Mouse (Mus musculus): ENCODE data around the gene Ints5.
A peak's percentile ranks its signal among the peaks of the same experiment; 100 is the strongest.

Ints5 gene

DNA sequence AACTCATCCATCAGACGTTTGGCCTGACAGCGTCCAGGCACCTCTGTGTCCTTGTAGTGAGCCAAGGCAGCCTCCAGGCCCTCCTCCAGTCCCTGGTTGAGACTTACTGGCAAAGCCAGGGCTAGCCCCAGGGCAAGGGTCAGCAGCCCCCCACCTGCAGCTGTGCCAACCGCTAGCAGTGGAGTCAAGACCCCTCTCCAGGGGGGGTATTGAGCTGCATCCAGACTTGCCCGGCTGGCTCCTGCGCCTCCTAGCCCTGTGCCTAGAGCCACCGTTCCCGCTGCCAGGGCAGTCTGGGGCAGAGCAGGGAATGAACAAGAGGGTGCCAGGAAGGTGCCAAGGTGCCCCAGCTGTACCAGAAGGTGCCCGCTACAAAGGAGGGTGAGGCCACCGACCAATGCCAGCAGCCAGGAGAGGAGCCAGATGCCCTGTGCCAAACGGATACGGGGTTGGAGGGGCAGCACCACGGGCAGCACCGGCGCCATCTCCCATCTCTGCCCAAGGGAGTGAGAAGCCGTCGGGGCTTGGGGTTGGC is 36.0 kb downstream of the Ints5 start:
- DNase-seq (ENCODE audit: low read depth, low spot score) = no peak

DNA sequence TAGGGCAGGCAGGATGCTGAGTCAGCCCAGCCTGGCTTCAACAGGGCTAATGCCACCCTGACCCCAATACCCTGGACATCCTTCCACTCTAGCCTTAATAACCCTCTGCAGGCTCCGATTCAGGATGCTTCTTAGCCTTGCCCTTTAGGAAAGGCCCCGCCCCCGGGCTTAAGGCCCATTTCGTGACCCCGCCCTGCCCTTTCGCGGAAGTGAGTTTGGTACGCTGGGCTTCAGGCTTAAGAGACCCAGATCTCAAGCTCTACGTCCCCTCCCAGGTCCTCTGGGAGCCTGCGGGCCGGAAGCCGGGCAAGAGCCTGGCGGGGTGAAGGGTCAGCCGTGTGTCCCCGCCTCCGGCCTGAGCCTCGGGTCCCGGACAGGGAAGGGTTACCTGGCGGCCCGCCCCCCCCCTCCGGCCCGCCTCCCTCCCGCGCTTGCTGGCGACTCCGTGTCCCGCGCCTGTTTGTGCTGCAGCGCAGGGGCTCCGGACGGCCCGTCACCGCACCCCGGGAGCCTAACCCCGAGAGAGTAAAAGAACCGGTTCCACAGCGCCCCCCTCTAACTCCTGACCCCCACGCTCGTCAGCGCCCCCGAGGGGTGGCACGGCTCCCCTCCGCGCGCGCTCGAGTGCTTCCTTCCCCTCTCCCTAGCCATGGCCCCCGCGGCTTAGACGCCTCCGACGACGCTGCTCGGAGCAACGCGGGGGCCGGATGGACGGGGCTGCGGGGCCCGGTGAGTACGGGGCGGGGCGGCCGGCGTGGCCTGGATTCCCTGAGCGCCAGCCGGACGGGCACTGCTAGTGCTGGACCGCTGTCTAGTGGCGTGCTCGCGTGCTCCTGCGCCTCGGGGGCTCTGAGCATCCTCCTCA is 36.7 kb downstream of the Ints5 start, which contains the start of the genes Rom1 and Eml3:
TSS of gene Rom1 (minus strand) at position 133 of the 865 bp plus-strand sequence.
TSS of gene Eml3 (plus strand) at position 329 of the 865 bp plus-strand sequence.
- DNase-seq (ENCODE audit: low read depth, low spot score) = no peak

DNA sequence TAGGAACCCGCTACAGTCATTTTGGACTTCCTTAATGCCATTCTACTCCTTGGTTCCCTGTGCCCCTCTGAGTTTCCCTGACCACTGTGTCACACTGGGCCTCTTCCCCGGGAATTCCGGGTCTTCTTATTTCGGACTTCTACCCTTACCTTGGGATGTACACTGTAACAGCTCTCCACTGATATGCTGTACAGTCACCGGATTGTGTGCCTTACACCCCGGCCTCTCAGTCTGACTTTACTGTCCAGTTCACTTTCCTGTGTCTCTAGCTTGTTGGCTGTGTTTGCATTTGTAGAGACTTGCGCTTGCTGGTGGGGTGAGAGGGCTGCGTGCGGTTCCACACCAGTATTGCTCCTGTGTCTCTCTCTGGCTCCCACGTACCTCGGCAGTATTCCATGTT is 37.3 kb downstream of the Ints5 start:
- no peak for DNase-seq (ENCODE audit: low read depth, low spot score)

DNA sequence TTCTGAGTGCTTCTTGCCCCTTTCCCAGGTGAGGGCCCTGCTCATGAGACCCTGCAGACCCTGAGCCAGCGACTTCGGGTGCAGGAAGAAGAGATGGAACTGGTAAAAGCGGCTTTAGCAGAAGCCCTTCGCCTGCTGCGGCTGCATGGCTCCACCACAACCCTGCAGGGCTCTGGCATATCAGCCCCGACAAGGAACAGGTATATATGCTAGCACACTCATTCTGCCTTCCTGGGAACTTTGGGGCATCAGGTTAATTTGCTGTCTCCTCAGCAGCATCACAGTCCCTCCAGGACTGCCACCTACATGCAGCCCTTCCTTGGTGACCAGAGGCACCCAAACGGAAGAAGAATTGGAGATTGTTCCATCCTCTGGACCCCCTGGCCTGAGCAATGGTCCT is 38.0 kb downstream of the Ints5 start:
- no peak for DNase-seq (ENCODE audit: low read depth, low spot score)

DNA sequence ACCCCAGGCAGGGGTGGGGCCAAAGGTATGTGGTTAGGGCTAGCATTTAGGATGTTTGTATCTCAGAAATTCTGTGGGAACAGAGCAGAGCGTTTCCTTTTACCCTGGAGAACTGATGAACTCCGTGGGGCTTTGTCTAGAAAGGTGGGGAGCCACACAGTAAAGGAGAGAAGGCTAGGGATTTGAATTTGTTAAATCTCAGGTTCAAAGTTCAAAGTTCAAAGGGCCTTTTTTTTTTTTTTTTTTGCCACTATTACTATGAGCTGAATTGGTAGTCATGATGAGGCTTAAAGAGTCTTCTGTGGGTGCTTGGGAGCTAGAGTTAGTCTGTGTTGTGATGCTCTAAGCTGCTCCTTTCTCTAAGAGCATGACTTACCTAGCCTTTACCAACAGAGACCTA is 43.9 kb downstream of the Ints5 start:
- DNase-seq (ENCODE audit: low read depth, low spot score) = no peak

DNA sequence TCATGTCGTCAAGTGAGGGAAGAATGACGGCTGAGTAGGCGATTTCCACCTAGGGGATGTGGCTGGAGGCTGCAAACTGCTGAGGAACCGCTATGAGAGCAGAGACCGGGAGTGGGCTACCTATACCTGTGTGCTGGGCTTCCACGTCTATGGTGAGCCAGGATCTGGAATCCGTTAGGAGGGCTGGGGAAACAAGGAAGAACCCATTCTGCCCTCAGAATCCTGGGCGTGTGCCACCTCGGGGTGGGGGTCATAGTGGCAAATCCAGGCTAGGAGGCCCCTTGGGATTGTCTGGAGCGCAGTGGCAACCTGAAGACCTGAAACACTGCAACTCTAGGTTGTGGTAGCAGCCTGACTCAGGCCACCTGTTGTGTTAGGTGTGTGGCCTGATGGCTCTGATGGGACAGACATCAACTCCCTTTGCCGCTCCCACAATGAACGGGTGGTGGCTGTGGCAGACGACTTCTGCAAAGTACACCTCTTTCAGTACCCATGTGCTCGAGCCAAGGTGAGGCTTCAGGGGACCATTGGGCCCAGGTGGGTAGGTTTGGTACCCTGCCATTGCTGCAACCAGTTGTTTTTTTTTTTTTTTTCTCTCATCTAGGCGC is 47.8 kb downstream of the Ints5 start:
- no peak for DNase-seq (ENCODE audit: low read depth, low spot score)

DNA sequence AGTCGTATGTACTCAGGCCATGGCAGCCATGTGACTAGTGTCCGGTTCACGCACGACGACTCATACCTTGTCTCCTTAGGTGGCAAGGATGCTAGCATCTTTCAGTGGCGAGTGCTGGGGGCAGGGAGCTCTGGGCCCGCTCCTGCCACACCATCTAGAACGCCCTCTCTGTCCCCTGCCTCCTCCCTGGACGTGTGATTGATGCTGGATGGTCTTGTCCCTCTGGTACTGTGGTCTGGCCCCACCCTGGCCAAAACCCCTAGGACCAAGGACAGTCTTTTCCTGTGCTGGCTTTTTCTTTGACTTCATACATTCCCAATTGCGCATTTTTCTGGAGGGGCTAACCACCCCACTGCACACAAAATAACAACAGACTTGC is 48.3 kb downstream of the Ints5 start:
- DNase-seq (ENCODE audit: low read depth, low spot score) = no peak

DNA sequence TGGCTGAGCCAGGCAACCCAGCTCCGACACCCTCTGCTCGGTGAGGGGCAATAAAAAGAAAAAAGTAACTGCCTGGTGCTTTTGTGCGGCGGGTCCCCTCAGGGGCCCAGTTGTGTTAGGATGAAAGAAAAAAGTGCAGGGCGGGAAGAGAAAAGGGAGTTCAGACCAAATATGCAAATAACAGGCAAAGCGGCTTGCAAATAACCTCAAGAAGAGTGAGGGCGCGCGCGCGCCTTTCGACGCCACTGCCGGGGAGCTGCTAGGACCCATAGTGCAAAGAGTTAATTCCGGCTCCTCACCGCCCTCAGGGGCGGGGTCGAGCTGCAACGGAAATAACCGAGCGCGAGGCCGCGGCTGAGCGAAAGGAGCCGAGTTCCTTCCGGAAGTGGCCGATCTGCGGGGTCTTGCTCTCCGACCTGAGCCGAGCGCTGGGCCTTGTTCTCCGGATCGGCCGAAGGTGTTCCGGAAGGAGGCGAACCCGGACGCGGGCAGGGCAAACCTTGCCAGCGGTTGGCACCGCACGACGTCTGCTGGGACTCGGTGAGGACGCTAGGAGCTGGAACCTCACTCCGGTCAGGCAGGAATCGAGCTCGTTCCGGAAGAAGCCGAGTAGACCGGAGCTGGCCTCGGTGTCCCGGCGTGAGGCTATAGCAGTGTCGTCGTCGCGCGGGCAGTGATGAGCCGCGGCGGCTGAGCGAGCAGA is 48.9 kb downstream of the Ints5 start, which contains the start of gene Mta2:
TSS of gene Mta2 (plus strand) at position 361 of the 703 bp plus-strand sequence.
- peak; percentile 92 for DNase-seq (ENCODE audit: low read depth, low spot score)

DNA sequence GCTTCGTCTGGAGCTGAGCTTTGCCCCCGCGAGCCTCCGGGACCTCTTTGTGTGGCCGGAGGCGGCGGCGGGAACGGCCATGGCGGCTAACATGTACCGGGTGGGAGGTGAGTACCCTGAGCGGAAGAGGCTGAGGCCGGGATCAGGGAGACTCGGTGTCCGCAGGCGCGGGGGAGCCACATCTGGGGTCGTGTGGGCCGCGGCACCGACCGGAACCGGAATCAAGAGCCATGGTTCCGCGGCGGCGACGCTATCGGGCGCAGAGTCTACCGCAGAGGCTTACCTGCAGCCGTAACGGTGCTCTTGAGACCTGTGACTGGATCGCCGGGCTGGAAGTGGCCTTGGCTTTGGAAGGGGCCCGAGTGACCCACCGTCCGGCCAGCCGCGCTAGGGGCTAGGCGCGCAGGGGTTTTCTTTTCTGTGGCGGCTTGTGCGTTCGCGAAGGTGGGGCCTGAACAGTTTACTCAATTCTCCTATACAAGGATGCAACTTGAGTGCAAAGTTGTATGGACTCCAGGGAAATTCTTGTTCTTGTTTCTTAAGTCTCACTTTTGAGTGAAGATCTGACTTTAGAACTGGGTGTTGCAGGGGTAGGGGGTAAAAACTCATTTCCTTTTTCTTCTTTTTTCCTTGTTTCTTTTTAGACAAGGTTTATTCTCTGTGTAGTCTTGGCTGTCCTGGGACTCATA is 49.6 kb downstream of the Ints5 start:
- DNase-seq (ENCODE audit: low read depth, low spot score) = no peak

DNA sequence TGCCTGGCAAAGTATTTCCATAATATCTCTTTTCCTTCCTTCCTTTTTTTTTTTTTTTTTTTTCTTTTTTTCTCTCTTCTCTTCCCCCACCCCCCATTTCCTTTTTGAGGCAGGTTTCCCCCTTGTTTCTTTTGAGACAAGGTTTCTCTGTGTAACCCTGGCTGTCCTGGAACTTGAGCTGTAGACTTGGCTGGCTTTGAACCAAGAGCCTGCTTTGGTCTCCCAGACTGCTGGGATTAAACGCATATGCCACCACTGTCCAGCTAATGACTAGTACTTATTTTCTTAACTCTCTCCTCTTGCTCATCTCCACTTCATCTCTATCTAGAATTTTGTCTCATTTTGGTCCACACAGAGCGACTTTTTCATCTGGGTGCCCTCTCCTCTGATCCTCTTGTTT is 50.2 kb downstream of the Ints5 start:
- DNase-seq (ENCODE audit: low read depth, low spot score) = no peak

DNA sequence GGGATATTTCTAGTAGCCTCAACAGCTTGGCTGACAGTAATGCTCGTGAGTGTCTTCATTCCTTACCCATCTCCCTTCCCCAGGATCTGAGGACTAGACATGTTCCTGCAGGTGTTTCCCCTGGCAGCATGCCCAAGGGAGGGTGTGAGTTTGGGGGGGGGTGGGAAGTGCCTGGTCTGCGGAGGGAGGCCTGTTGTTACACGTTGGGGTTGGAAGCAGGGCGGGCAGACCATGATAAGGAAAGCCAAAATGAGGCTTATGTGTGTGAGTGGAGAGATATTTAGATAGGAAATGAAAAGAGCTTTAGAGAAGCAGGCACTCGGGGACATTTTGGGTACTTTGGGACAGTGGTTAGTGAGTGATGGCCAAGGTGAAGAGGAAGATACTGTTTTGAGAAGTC is 51.3 kb downstream of the Ints5 start:
- DNase-seq (ENCODE audit: low read depth, low spot score) = no peak

DNA sequence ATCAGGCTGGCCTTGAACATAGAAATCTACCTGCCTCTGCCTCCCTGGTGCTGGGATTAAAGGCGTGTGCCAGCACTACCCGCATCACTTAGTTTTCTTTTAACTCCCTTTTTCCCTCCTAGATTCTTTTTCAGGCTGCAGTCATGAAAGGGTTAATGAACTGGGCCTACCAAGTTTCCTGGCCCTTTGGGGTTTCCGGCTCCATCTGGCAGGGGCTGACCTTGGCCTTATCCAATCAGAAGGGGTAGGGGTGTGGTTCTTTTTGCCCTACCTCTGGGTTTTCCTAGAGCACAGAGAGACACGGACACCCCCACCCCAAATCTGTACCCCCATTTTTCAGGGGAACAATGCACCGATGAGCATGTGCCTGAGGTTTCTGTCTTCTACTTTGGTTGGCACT is 51.9 kb downstream of the Ints5 start:
- DNase-seq (ENCODE audit: low read depth, low spot score) = no peak

DNA sequence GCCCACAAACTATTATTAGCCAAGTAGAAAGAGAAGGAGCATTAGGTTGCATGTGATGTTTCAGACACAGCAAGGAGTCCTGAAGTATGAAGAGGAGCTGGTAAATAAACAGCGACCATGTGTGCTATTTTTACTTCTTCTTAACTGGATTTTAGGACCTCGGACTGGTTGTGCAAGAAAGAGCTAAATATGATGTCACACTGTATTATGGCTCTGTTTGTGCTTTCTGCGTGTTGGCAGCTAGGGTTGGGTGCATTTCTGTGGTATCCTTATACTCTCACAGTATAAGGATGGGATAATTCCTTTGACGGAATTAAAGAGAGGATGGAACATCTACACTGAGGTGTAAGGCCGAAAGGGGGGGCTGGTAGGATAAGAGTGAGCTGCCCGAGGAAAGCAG is 52.4 kb downstream of the Ints5 start:
- no peak for DNase-seq (ENCODE audit: low read depth, low spot score)

DNA sequence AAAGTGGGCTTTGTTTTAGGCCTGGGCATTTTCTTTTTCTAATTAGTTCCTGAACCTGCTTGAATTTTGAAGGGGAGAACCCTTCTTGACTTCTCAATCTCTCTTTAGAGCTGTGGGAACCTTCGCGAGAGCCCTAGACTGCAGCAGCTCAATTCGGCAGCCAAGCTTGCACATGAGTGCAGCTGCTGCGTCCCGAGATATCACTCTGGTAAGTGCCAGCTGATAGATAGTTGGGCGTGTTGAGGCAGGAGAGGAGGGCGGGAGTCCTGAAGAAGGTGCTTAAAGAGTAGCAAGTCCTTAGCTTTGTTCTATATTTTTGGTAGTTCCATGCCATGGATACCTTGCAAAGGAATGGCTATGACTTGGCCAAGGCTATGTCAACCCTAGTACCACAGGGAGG is 54.1 kb downstream of the Ints5 start:
- DNase-seq (ENCODE audit: low read depth, low spot score) = no peak

Data from telencephalon, adult 2 months (tissue).